Mouse (Mus musculus) MEL (cell line): ENCODE data around the gene Defb25. TPM values are rescaled to one million over a fixed set of nuclear protein-coding genes. Genes with fewer than 3 reads are reported as not detected.

Experiments
- DNase-seq: peaks from one replicate; pipeline ENCODE4 v3.0.0; 2011; ENCODE audit warnings: low read depth, low spot score
- H3K27ac ChIP-seq: 2 replicates; pipeline ENCODE4 v1.5.1; 2012; ENCODE audit warnings: low read depth, mild to moderate bottlenecking, control low read depth, low read length, moderate library complexity; ENCODE audit not compliant: control insufficient read depth
- H3K27me3 ChIP-seq, 2 experiments: fragments of 150-350 bp in 1 of 2; sonication (generic) in 1 of 2; 2 replicates each; pipeline ENCODE4 v1.6.1; 2012; ENCODE audit warnings: low read length in 2 of 2, mild to moderate bottlenecking in 2 of 2, improper control_type of control experiment in 1 of 2, moderate library complexity in 1 of 2; ENCODE audit not compliant: insufficient read depth in 2 of 2, control insufficient read depth in 1 of 2
- H3K36me3 ChIP-seq, 2 experiments: 2 replicates each; pipeline ENCODE4 v1.6.1; 2012 to 2014; ENCODE audit warnings: low read length in 2 of 2, improper control_type of control experiment in 1 of 2, inconsistent platforms in 1 of 2, mild to moderate bottlenecking in 1 of 2; ENCODE audit not compliant: insufficient read depth in 2 of 2, control insufficient read depth in 1 of 2
- H3K4me1 ChIP-seq, 2 experiments: fragments of 150-350 bp in 1 of 2; sonication (generic) in 1 of 2; 2 replicates each; pipeline ENCODE4 v1.6.1; 2012; ENCODE audit warnings: low read length in 2 of 2, improper control_type of control experiment in 1 of 2, mild to moderate bottlenecking in 1 of 2; ENCODE audit not compliant: insufficient read depth in 2 of 2, control insufficient read depth in 1 of 2
- H3K4me3 ChIP-seq, 2 experiments: fragments of 150-350 bp in 1 of 2; sonication (generic) in 1 of 2; 2 replicates each; pipeline ENCODE4 v1.5.1; 2012; ENCODE audit warnings: low read depth in 2 of 2, low read length in 2 of 2, mild to moderate bottlenecking in 2 of 2, moderate library complexity in 2 of 2, control low read depth in 1 of 2, improper control_type of control experiment in 1 of 2; ENCODE audit not compliant: control insufficient read depth in 1 of 2, insufficient read depth in 1 of 2
- H3K79me2 ChIP-seq: 2 replicates; pipeline ENCODE4 v1.6.1; 2012; ENCODE audit warnings: mild to moderate bottlenecking, low read length, moderate library complexity; ENCODE audit not compliant: control insufficient read depth, poor library complexity, insufficient read depth
- H3K9ac ChIP-seq: 2 replicates; pipeline ENCODE4 v1.6.1; 2012; ENCODE audit warnings: low read depth, mild to moderate bottlenecking, control low read depth, low read length, moderate library complexity; ENCODE audit not compliant: control insufficient read depth, poor library complexity, severe bottlenecking
- H3K9me3 ChIP-seq: fragments of 150-350 bp; sonication (generic); replicated peaks from 2 replicates; pipeline ENCODE4 v1.6.1; 2012; ENCODE audit warnings: mild to moderate bottlenecking, low read length, improper control_type of control experiment, moderate library complexity; ENCODE audit not compliant: insufficient read depth
- BHLHE40 ChIP-seq: IDR thresholded peaks from 2 replicates; pipeline ENCODE4 v1.6.1; 2012; ENCODE audit warnings: low read depth, mild to moderate bottlenecking, inconsistent platforms, low read length, improper control_type of control experiment, borderline replicate concordance
- ELF1 ChIP-seq: IDR thresholded peaks from 2 replicates; pipeline ENCODE4 v1.6.1; 2014; ENCODE audit warnings: low read depth, mild to moderate bottlenecking, inconsistent platforms, low read length, improper control_type of control experiment, moderate library complexity
- EP300 ChIP-seq, 2 experiments: IDR thresholded peaks; 2 replicates each; pipeline ENCODE4 v1.6.1; 2011; ENCODE audit warnings: improper control_type of control experiment in 2 of 2, low read length in 2 of 2, low read depth in 1 of 2, mild to moderate bottlenecking in 1 of 2
- ETS1 ChIP-seq: IDR thresholded peaks from 2 replicates; pipeline ENCODE4 v1.6.1; 2012; ENCODE audit warnings: low read depth, mild to moderate bottlenecking, inconsistent platforms, low read length, improper control_type of control experiment, moderate library complexity
- GATA1 ChIP-seq: IDR thresholded peaks from 2 replicates; pipeline ENCODE4 v1.6.1; 2011; ENCODE audit warnings: low read depth, low read length, improper control_type of control experiment
- HCFC1 ChIP-seq: IDR thresholded peaks from 2 replicates; pipeline ENCODE4 v1.6.1; 2012; ENCODE audit warnings: low read depth, mild to moderate bottlenecking, inconsistent platforms, low read length, improper control_type of control experiment, moderate library complexity
- JUND ChIP-seq: IDR thresholded peaks from 2 replicates; pipeline ENCODE4 v1.6.1; 2011; ENCODE audit warnings: low read depth, mild to moderate bottlenecking, improper control_type of control experiment, low read length
- KAT2A ChIP-seq: conservative IDR thresholded peaks from 2 replicates; pipeline ENCODE4 v1.6.1; 2012; ENCODE audit warnings: low read depth, low read length, improper control_type of control experiment, inconsistent platforms
- MAFK ChIP-seq: IDR thresholded peaks from 2 replicates; pipeline ENCODE4 v1.6.1; 2011; ENCODE audit warnings: low read depth, mild to moderate bottlenecking, low read length, improper control_type of control experiment, borderline replicate concordance
- MAZ ChIP-seq: IDR thresholded peaks from 2 replicates; pipeline ENCODE4 v1.6.1; 2012; ENCODE audit warnings: low read depth, mild to moderate bottlenecking, inconsistent platforms, low read length, improper control_type of control experiment
- MEF2A ChIP-seq: IDR thresholded peaks from 2 replicates; pipeline ENCODE4 v1.6.1; 2014; ENCODE audit warnings: low read depth, mild to moderate bottlenecking, inconsistent platforms, low read length, improper control_type of control experiment; ENCODE audit not compliant: poor library complexity, insufficient replicate concordance, severe bottlenecking; ENCODE audit errors: extremely low read depth
- MXI1 ChIP-seq: IDR thresholded peaks from 2 replicates; pipeline ENCODE4 v1.6.1; 2011; ENCODE audit warnings: mild to moderate bottlenecking, low read depth, low read length, improper control_type of control experiment
- MYB ChIP-seq: IDR thresholded peaks from 2 replicates; pipeline ENCODE4 v1.6.1; 2011; ENCODE audit warnings: mild to moderate bottlenecking, low read depth, low read length, improper control_type of control experiment
- MYC ChIP-seq: IDR thresholded peaks from 2 replicates; pipeline ENCODE4 v1.6.1; 2011; ENCODE audit warnings: low read depth, mild to moderate bottlenecking, low read length, improper control_type of control experiment, moderate library complexity
- NELFE ChIP-seq: IDR thresholded peaks from 2 replicates; pipeline ENCODE4 v1.6.1; 2011; ENCODE audit warnings: low read depth, low read length, improper control_type of control experiment
- NRF1 ChIP-seq: IDR thresholded peaks from 2 replicates; pipeline ENCODE4 v1.6.1; 2014; ENCODE audit warnings: low read depth, mild to moderate bottlenecking, inconsistent platforms, low read length, improper control_type of control experiment, moderate library complexity; ENCODE audit not compliant: poor library complexity, insufficient read depth, severe bottlenecking
- POLR2A ChIP-seq, 2 experiments: IDR thresholded peaks; 2 replicates each; pipeline ENCODE4 v1.6.1; 2011 to 2012; ENCODE audit warnings: low read length in 2 of 2, mild to moderate bottlenecking in 2 of 2, control low read depth in 1 of 2, improper control_type of control experiment in 1 of 2, low read depth in 1 of 2, moderate library complexity in 1 of 2; ENCODE audit not compliant: control insufficient read depth in 1 of 2, insufficient read depth in 1 of 2, poor library complexity in 1 of 2
- POLR2AphosphoS2 ChIP-seq: IDR thresholded peaks from 2 replicates; pipeline ENCODE4 v1.6.1; 2011; ENCODE audit warnings: low read length, improper control_type of control experiment
- POLR2AphosphoS5 ChIP-seq: IDR thresholded peaks from 2 replicates; pipeline ENCODE4 v1.6.1; 2012; ENCODE audit warnings: low read depth, borderline replicate concordance, mild to moderate bottlenecking, inconsistent platforms, low read length, moderate library complexity, mixed read lengths
- RAD21 ChIP-seq: IDR thresholded peaks from 2 replicates; pipeline ENCODE4 v1.6.1; 2011; ENCODE audit warnings: mild to moderate bottlenecking, low read depth, low read length, improper control_type of control experiment
- RCOR1 ChIP-seq: IDR thresholded peaks from 2 replicates; pipeline ENCODE4 v1.6.1; 2012; ENCODE audit warnings: low read depth, mild to moderate bottlenecking, inconsistent platforms, low read length, improper control_type of control experiment
- SIN3A ChIP-seq: IDR thresholded peaks from 2 replicates; pipeline ENCODE4 v1.6.1; 2012; ENCODE audit warnings: low read length, improper control_type of control experiment, inconsistent platforms
- SMC3 ChIP-seq: IDR thresholded peaks from 2 replicates; pipeline ENCODE4 v1.6.1; 2011; ENCODE audit warnings: low read depth, low read length, improper control_type of control experiment
- TAL1 ChIP-seq: IDR thresholded peaks from 2 replicates; pipeline ENCODE4 v1.6.1; 2012; ENCODE audit warnings: mild to moderate bottlenecking, inconsistent platforms, low read length, moderate library complexity, mixed read lengths
- TBP ChIP-seq: IDR thresholded peaks from 2 replicates; pipeline ENCODE4 v1.8.0; 2011; ENCODE audit warnings: low read depth, low read length, improper control_type of control experiment
- TCF12 ChIP-seq: IDR thresholded peaks from 2 replicates; pipeline ENCODE4 v1.6.1; 2014; ENCODE audit warnings: low read depth, mild to moderate bottlenecking, inconsistent platforms, low read length, improper control_type of control experiment, moderate library complexity
- UBTF ChIP-seq: IDR thresholded peaks from 2 replicates; pipeline ENCODE4 v1.6.1; 2012; ENCODE audit warnings: low read depth, mild to moderate bottlenecking, inconsistent platforms, low read length, improper control_type of control experiment, moderate library complexity, borderline replicate concordance; ENCODE audit not compliant: insufficient read depth
- USF2 ChIP-seq, 2 experiments: IDR thresholded peaks; 2 replicates each; pipeline ENCODE4 v1.6.1; 2011 to 2012; ENCODE audit warnings: improper control_type of control experiment in 2 of 2, low read length in 2 of 2, borderline replicate concordance in 1 of 2, inconsistent platforms in 1 of 2, low read depth in 1 of 2, mild to moderate bottlenecking in 1 of 2; ENCODE audit not compliant: insufficient read depth in 1 of 2
- ZKSCAN1 ChIP-seq: IDR thresholded peaks from 2 replicates; pipeline ENCODE4 v1.6.1; 2012; ENCODE audit warnings: low read depth, mild to moderate bottlenecking, inconsistent platforms, low read length, improper control_type of control experiment, moderate library complexity
- ZMIZ1 ChIP-seq: IDR thresholded peaks from 2 replicates; pipeline ENCODE4 v1.6.1; 2012; ENCODE audit warnings: low read depth, mild to moderate bottlenecking, inconsistent platforms, low read length, improper control_type of control experiment, moderate library complexity
- ZNF384 ChIP-seq: IDR thresholded peaks from 2 replicates; pipeline ENCODE4 v1.6.1; 2012; ENCODE audit warnings: low read depth, mild to moderate bottlenecking, inconsistent platforms, low read length, improper control_type of control experiment
- polyA plus RNA-seq, 2 experiments: library from polyadenylated mRNA; stranded (reverse) in 1 of 2; unstranded in 1 of 2; fragments of >175 nt in 1 of 2; fragments of >200 nt in 1 of 2; gene quantifications; 2 replicates each; pipeline versions ENCODE4 v1.2.1 to v1.2.4; 2012; ENCODE audit warnings: low replicate concordance in 2 of 2, low read depth in 1 of 2; ENCODE audit not compliant: insufficient read length in 2 of 2, insufficient read depth in 1 of 2, missing spikeins in 1 of 2
- total RNA-seq: library from RNA; depleted of rRNA; stranded (reverse); fragments of 300-350 nt; gene quantifications from 2 replicates; pipeline ENCODE4 v1.2.3, GENCODE M21; 2012

Gene Defb25
- total and polyA plus RNA-seq, 3 experiments, result not detected

DNA sequence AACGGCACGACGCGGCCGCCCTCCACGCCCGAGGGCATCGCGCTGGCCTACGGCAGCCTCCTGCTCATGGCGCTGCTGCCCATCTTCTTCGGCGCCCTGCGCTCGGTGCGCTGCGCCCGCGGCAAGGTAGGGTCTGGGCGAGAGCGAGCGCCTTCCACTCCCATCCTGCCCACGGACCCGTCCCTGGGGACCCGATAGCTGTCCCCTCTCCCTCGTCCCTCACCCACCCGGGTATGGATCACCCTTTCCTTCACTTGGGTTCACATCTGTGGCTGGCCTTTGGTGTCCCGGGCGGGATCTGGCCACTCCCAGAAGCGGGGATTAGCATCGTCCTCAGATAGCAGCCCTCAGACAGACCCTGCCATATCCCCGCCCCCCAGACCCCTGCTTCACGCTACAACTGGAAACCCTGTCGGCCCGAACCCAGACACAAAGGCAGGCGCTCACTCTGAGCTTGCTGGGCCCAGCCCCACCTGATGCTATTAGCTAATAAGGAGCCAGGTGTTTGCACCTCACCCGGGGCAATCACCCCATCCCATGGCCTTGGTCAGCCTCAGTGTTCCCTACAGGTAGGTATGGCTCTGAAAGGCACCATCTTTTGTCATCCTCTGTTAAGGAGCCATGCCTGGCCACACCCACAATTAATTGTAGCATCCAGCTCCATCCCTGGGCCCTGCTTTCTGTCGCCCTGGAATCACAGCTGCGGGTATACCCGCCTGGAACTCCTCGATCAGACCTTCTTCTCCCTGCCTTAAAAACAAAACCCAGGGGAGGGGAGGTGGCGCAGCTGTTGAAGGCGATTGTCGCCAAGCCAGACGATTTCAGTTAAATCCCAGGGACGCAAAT lies 47.0 kb upstream of the Defb25 start (continued):
- peak; percentile 13; the same call in 1 of the 2 replicates for TF ChIP-seq HCFC1
- TF ChIP-seq POLR2A (IDR thresholded peaks at IDR 0.05; ENCODE audit: control insufficient read depth in 1 of 2, insufficient read depth in 1 of 2, low read depth in 1 of 2, low read length in 2 of 2, poor library complexity in 1 of 2), result peak; percentile 6 to 34; a peak in 1 of 4 replicates
- TF ChIP-seq KAT2A, result no peak
- no peak for TF ChIP-seq RCOR1

DNA sequence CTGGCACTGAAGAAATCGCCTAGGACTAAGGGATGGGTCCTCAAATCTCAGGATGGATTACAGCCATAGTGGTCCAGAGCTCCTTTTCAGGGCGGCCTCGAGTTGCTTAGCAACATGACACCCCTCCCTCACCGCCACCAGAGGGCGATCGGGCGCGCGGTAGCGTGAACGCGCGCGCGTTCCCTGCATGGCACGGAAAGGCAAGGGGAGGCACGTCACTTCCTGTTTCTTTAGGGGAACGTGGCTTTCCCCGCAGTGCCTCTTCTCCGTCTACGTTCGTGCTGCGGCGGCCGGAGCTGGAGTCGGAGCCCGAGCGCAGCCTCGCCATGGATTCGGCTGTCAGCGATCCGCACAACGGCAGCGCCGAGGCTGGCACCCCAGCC lies 46.4 kb upstream of the Defb25 start, which contains the start of gene H13:
H13 (plus strand) TSS at position 206 of the 383 bp plus-strand sequence.
- Histone ChIP-seq H3K36me3 (peaks cover 0 to 9% of the 10 kb centered on the region in 2 experiments; a peak in 2 of 4 replicates), H3K27me3 (peaks cover 6 to 11% of the 10 kb centered on the region in 2 experiments; a peak in 3 of 4 replicates), H3K4me3 (peak within 1 kb of the TSS; percentile 81 to 88), H3K9me3 (no peaks in the 10 kb centered on the region), H3K79me2 (peaks cover 35% of the 10 kb centered on the region), H3K9ac (peak within 1 kb of the TSS; percentile 84), H3K27ac (peak within 1 kb of the TSS; percentile 40), H3K4me1 (peaks cover 5 to 18% of the 10 kb centered on the region in 2 experiments)
- DNase-seq, result peak; percentile 95
- TF ChIP-seq ZKSCAN1, result no peak
- no peak for TF ChIP-seq ZNF384
- no peak for TF ChIP-seq GATA1
- TF ChIP-seq NRF1, result no peak
- peak; percentile 38; the same call in 1 of the 2 replicates for TF ChIP-seq ETS1
- TF ChIP-seq USF2 (IDR thresholded peaks at IDR 0.05; ENCODE audit: borderline replicate concordance in 1 of 2, insufficient read depth in 1 of 2, low read depth in 1 of 2, low read length in 2 of 2), result no peak
- TF ChIP-seq POLR2AphosphoS5, result 0 out of 2 replicates have a peak, but pooled peaks have one; percentile 22
- TF ChIP-seq MAZ, result peak; percentile 65; the same call in 1 of the 2 replicates
- TF ChIP-seq MXI1, result peak; percentile 94
- no peak for TF ChIP-seq JUND
- TF ChIP-seq TAL1, result no peak
- TF ChIP-seq UBTF, result no peak
- peak; percentile 84 for TF ChIP-seq SMC3
- TF ChIP-seq RCOR1, result 0 out of 2 replicates have a peak, but pooled peaks have one; percentile 33
- TF ChIP-seq MEF2A, result no peak
- peak; percentile 82 for TF ChIP-seq ZMIZ1
- TF ChIP-seq TBP, result peak; percentile 74
- no peak for TF ChIP-seq BHLHE40
- TF ChIP-seq TCF12, result peak; percentile 47; the same call in 1 of the 2 replicates
- no peak for TF ChIP-seq KAT2A
- TF ChIP-seq POLR2AphosphoS2, result peak; percentile 92
- TF ChIP-seq POLR2A (IDR thresholded peaks at IDR 0.05; ENCODE audit: control insufficient read depth in 1 of 2, insufficient read depth in 1 of 2, low read depth in 1 of 2, low read length in 2 of 2, poor library complexity in 1 of 2), result peak; percentile 95 to 98
- TF ChIP-seq ELF1, result peak; percentile 78
- TF ChIP-seq EP300 (IDR thresholded peaks at IDR 0.05; ENCODE audit: low read depth in 1 of 2, low read length in 2 of 2), result no peak
- TF ChIP-seq MAFK, result no peak
- no peak for TF ChIP-seq MYB
- TF ChIP-seq NELFE, result peak; percentile 95
- TF ChIP-seq MYC, result peak; percentile 92
- peak; percentile 96 for TF ChIP-seq SIN3A
- peak; percentile 12 for TF ChIP-seq RAD21
